Mouse (Mus musculus): Measurements from ENCODE around the gene Swi5. TPM values are rescaled to one million over a fixed set of nuclear protein-coding genes. Genes with fewer than 3 reads are reported as not detected.
A peak's percentile ranks its signal among the peaks of the same experiment; 100 is the strongest.
"Not testable (repeated sequence)": the region's sequence is repeated elsewhere in the genome, so short reads cannot be mapped to it uniquely, and the experiment has no call there.

Swi5 gene
- polyA plus RNA-seq, 1 experiment from 2014 or later, result 377 TPM

DNA sequence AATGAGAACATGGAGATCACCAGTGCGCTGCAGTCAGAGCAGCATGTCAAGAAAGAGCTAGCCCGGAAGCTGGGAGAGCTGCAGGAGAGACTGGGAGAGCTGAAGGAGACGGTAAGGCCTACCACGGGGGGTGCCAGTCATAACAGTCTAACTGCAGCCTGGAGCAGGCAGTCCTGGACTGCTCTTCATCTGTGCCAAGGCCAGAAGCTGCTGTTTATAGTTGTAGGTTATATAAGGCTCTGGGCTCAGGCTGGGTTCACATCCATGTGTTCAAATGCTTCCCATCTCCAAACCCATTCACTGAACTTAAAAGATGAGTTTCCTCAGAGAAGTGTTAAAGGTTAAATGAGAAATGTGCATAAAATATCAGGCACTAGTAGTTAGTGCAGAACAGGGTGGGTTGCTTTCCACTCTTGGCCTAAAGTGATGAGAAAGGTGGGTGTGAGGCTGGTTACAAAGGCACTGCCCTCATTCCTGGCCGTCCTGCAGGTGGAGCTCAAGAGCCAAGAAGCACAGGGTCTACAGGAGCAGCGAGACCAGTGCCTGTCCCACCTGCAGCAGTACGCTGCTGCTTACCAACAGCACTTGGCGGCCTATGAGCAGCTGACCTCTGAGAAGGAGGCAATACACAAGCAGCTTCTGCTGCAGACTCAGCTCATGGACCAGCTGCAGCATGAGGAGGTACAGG is 16.4 kb upstream of the Swi5 start:
- Histone ChIP-seq H3K27me3 (replicated peaks; ENCODE audit: control insufficient read depth, insufficient read depth, low read length) (no peaks in the 10 kb centered on the region), H3K36me3 (ENCODE audit: control insufficient read depth, insufficient read depth, low read length) (peaks cover 24% of the 10 kb centered on the region), H3K9me3 (ENCODE audit: control insufficient read depth, low read length) (no peaks in the 10 kb centered on the region), H3K4me3 (ENCODE audit: low read length) (no peak overlapping the region), H3K4me2 (ENCODE audit: low read depth, low read length) (no peak overlapping the region), H3K27ac (ENCODE audit: low read length) (no peak overlapping the region), H3K9ac (ENCODE audit: low read depth, low read length) (no peak overlapping the region), H3K4me1 (ENCODE audit: control insufficient read depth, insufficient read depth, low read length) (no peaks in the 10 kb centered on the region)
- ATAC-seq, result peak; percentile 48; the same call in 1 of the 2 replicates
- 53% methylated on average over 8 of the region's 8 CpGs for WGBS

DNA sequence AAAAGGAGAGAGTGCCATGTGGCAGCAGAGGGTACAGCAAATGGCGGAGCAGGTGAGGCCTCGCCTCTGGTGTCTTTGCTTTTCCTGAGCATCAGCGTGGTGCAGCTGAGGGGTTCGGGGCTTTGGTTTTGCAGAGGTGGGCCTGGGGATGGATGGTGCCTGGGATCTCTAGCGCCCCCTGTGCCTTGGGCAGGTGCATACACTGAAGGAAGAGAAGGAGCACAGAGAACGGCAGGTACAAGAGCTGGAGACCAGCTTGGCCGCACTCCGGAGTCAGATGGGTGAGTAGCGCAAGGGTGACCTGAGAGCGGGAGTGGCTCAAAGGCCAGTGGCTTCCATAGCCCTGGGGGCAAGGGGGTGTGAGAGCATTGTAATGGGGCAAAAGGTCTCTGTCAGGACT is 15.1 kb upstream of the Swi5 start:
- H3K27ac ChIP-seq (ENCODE audit: low read length), result no peak overlapping the region
- H3K4me2 ChIP-seq (ENCODE audit: low read depth, low read length), result no peak overlapping the region
- H3K4me1 ChIP-seq (ENCODE audit: control insufficient read depth, insufficient read depth, low read length), result no peaks in the 10 kb centered on the region
- peaks cover 33% of the 10 kb centered on the region for H3K36me3 ChIP-seq (ENCODE audit: control insufficient read depth, insufficient read depth, low read length)
- ATAC-seq, result no peak
- 90% methylated on average over 10 of the region's 10 CpGs for WGBS
- H3K27me3 ChIP-seq (replicated peaks; ENCODE audit: control insufficient read depth, insufficient read depth, low read length), result no peaks in the 10 kb centered on the region
- H3K9ac ChIP-seq (ENCODE audit: low read depth, low read length), result no peak overlapping the region
- H3K4me3 ChIP-seq (ENCODE audit: low read length), result no peak overlapping the region
- no peaks in the 10 kb centered on the region for H3K9me3 ChIP-seq (ENCODE audit: control insufficient read depth, low read length)

DNA sequence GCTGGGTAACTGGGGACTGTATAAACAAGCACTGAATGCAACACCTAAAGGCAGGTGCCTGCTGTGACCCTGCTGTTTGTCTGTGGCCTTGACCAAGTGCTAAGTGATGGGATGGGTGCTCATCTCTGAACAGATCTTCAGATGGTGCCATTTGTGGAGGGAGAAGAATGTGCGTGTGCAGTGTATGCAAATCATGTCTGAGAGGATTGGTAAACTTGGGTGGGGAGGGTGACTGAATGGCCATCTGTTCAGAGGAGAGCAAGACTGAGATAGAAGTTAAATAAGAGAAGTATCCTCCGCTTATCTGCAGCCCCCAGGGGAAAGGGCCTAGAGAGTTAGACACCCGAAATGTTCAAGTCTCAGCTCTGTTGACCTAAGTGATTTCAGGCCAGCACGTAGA is 11.6 kb upstream of the Swi5 start:
- no peak overlapping the region for H3K27ac ChIP-seq (ENCODE audit: low read length)
- 92% methylated on average over 4 of the region's 4 CpGs for WGBS
- no peak for ATAC-seq
- no peaks in the 10 kb centered on the region for H3K27me3 ChIP-seq (replicated peaks; ENCODE audit: control insufficient read depth, insufficient read depth, low read length)
- H3K4me1 ChIP-seq (ENCODE audit: control insufficient read depth, insufficient read depth, low read length), result no peaks in the 10 kb centered on the region
- H3K4me3 ChIP-seq (ENCODE audit: low read length), result no peak overlapping the region
- no peak overlapping the region for H3K4me2 ChIP-seq (ENCODE audit: low read depth, low read length)
- H3K9me3 ChIP-seq (ENCODE audit: control insufficient read depth, low read length), result no peaks in the 10 kb centered on the region
- H3K9ac ChIP-seq (ENCODE audit: low read depth, low read length), result no peak overlapping the region
- H3K36me3 ChIP-seq (ENCODE audit: control insufficient read depth, insufficient read depth, low read length), result peaks cover 37% of the 10 kb centered on the region

DNA sequence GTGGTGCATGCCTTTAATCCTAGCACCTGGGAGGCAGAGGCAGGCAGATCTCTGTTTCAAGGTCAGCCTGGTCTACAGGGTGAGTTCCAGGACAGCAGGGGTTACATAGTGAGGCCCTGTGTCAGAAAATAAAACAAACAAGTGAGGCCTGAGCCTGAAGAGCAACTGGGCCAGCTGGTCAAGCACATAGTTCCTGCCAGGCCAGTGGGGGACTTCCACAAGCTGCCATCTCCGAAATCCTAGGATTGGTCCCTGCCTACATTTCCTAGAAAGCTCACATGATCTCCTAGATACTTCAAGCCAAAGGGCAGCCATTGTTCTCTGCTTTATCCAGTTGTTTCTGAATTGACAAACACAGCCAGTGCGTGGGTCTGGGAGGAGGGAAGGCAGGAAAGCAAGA is 8.0 kb upstream of the Swi5 start:
- not testable (repeated sequence) for H3K27ac ChIP-seq (ENCODE audit: low read length); H3K4me3 ChIP-seq (ENCODE audit: low read length); H3K4me1 ChIP-seq (ENCODE audit: control insufficient read depth, insufficient read depth, low read length); H3K4me2 ChIP-seq (ENCODE audit: low read depth, low read length); H3K9ac ChIP-seq (ENCODE audit: low read depth, low read length); ATAC-seq; H3K27me3 ChIP-seq (replicated peaks; ENCODE audit: control insufficient read depth, insufficient read depth, low read length); H3K9me3 ChIP-seq (ENCODE audit: control insufficient read depth, low read length)
- WGBS, result 83% methylated on average over 2 of the region's 2 CpGs
- H3K36me3 ChIP-seq (ENCODE audit: control insufficient read depth, insufficient read depth, low read length), result peaks cover 31% of the 10 kb centered on the region

DNA sequence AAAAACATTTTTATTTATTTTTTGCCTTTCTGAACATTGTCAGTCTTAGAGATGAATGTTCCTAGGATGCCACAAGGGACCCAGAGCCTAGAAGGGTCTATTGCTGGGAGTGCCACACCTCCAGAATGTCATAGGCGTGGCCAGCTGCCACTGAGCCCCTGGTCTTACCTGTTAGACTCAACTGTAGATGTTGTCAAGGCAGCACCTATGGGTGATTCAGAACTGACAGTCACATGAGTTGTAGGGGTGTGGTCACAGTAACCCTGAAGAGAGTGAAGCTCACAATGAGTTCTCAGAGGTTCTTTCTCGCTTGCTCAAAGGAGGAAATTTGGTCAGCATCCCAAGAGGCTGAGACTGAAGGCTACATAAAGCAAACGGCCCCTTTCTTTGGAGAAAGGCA is 7.4 kb upstream of the Swi5 start:
- Histone ChIP-seq H3K4me2 (ENCODE audit: low read depth, low read length) (no peak overlapping the region), H3K4me3 (ENCODE audit: low read length) (no peak overlapping the region), H3K27me3 (replicated peaks; ENCODE audit: control insufficient read depth, insufficient read depth, low read length) (no peaks in the 10 kb centered on the region), H3K27ac (ENCODE audit: low read length) (no peak overlapping the region), H3K4me1 (ENCODE audit: control insufficient read depth, insufficient read depth, low read length) (no peaks in the 10 kb centered on the region; the same call in 1 of the 2 replicates), H3K36me3 (ENCODE audit: control insufficient read depth, insufficient read depth, low read length) (peaks cover 31% of the 10 kb centered on the region), H3K9ac (ENCODE audit: low read depth, low read length) (no peak overlapping the region), H3K9me3 (ENCODE audit: control insufficient read depth, low read length) (no peaks in the 10 kb centered on the region)
- 79% methylated on average over 3 of the region's 3 CpGs for WGBS
- ATAC-seq, result peak; percentile 64; the same call in 1 of the 2 replicates

DNA sequence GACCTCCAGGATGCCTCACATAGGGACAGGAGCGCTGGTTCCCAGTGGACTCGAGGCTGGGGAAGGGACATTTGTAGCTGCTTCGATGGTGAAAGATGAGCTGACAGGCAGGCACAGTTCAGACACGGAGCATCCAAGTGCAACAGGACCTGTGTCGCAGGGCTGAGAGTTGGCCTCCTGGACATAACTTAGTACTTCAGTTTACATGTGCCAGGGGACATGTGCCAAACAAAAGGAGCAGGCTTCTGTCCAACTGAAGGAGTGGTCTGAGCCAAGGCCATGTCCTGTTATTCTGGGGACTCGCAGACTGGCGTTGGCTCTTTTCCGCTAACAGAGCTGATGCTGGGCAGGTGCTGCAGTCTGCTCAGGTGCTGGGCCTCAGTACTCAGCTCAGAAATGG is 6.5 kb upstream of the Swi5 start:
- no peak overlapping the region for H3K9ac ChIP-seq (ENCODE audit: low read depth, low read length)
- ATAC-seq, result no peak
- H3K9me3 ChIP-seq (ENCODE audit: control insufficient read depth, low read length), result no peaks in the 10 kb centered on the region
- WGBS, result 83% methylated on average over 8 of the region's 8 CpGs
- no peak overlapping the region for H3K4me3 ChIP-seq (ENCODE audit: low read length)
- H3K36me3 ChIP-seq (ENCODE audit: control insufficient read depth, insufficient read depth, low read length), result peaks cover 25% of the 10 kb centered on the region
- no peak overlapping the region for H3K4me2 ChIP-seq (ENCODE audit: low read depth, low read length)
- no peak overlapping the region for H3K27ac ChIP-seq (ENCODE audit: low read length)
- H3K27me3 ChIP-seq (replicated peaks; ENCODE audit: control insufficient read depth, insufficient read depth, low read length), result no peaks in the 10 kb centered on the region
- H3K4me1 ChIP-seq (ENCODE audit: control insufficient read depth, insufficient read depth, low read length), result peaks cover 5% of the 10 kb centered on the region

DNA sequence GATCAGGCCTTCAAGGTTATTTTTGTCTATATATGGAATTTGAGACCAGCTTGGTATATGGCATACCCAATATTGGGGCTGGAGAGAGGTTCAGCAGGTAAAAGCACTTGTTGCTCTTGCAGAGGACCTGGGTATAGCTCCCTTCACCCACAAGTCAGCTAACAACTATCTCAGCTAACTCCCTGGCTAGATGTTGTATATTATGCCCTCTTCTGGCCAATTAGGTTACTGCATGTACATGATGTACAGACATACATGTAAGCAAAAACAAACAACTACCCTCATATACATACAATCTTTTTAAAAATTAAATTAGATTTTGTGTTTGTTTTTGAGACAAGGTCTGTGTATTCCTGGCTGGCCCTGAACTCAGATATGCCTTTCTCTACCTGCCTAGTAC is 1.7 kb upstream of the Swi5 start:
- H3K36me3 ChIP-seq (ENCODE audit: control insufficient read depth, insufficient read depth, low read length), result peaks cover 6% of the 10 kb centered on the region
- H3K27ac ChIP-seq (ENCODE audit: low read length), result no peak overlapping the region
- H3K9ac ChIP-seq (ENCODE audit: low read depth, low read length), result peak overlapping the region; percentile 90; the same call in 1 of the 2 replicates
- no peaks in the 10 kb centered on the region for H3K27me3 ChIP-seq (replicated peaks; ENCODE audit: control insufficient read depth, insufficient read depth, low read length)
- H3K4me3 ChIP-seq (ENCODE audit: low read length), result peak overlapping the region; percentile 78; the same call in 1 of the 2 replicates
- peak overlapping the region; percentile 90 for H3K4me2 ChIP-seq (ENCODE audit: low read depth, low read length)
- no peak for ATAC-seq
- no peaks in the 10 kb centered on the region for H3K9me3 ChIP-seq (ENCODE audit: control insufficient read depth, low read length)
- peaks cover 18% of the 10 kb centered on the region for H3K4me1 ChIP-seq (ENCODE audit: control insufficient read depth, insufficient read depth, low read length)

DNA sequence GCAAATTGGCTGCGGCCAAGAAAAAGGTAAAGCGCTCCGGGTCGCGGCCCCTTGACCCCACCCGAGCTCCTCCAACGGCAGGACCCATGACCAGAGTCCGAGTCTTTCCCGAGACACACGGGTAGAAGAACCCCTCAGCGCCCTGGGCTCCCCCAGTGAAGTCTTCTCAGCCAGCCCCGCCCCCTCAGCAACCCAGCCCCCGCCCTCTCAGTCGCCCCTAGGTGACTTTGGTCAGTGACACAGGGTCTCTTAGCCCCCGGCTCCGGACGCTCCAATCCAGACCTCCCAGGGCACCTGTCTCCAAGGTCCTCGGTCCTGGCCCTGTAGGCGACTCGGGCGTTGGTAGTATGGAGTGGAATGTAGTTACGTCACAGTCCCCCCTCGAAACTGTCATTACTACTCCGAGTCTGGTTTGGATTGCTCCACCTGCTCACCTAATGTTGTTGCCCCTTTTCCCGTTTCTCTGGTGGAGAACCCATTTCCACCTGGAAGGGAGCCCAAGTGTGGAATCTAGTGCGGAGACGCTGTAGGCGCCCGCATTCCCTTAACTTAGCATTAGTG is 576 bp upstream of the Swi5 start:
- Histone ChIP-seq H3K4me2 (ENCODE audit: low read depth, low read length) (peak overlapping the region; percentile 90), H3K27ac (ENCODE audit: low read length) (peak overlapping the region; percentile 69), H3K9ac (ENCODE audit: low read depth, low read length) (peak overlapping the region; percentile 90), H3K4me1 (ENCODE audit: control insufficient read depth, insufficient read depth, low read length) (peaks cover 18% of the 10 kb centered on the region), H3K27me3 (replicated peaks; ENCODE audit: control insufficient read depth, insufficient read depth, low read length) (no peaks in the 10 kb centered on the region), H3K36me3 (ENCODE audit: control insufficient read depth, insufficient read depth, low read length) (peaks cover 2% of the 10 kb centered on the region), H3K4me3 (ENCODE audit: low read length) (peak overlapping the region; percentile 78), H3K9me3 (ENCODE audit: control insufficient read depth, low read length) (no peaks in the 10 kb centered on the region)
- WGBS, result under 1% methylated on average over 29 of the region's 29 CpGs
- peak; percentile 66 for ATAC-seq

DNA sequence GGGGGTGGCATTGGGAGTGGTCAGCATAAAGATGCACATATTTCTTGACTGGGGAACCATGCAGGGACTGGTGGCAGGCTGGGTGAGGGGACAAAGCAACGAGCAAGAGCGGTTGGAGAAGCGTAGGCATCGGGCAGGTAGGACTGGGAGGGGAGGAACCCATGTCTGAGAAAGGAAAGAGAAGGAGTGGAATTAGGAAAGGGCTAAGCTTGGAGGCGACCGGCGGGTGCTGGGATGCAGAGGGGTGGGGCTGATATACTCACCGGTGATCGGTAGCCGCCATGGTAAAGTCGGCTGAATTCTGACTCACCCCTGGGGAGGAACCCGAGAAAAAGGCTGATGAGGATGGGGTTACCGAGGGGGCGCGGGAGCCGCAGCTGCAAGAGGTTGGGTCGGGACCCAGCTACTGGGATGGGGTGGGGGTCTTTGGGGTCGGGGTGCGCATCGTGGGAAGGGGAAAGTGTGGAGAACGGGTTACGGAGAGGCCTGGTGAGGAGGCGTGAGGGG is 488 bp downstream of the Swi5 start, which contains the start of gene Golga2:
Gene Golga2 (plus strand): TSS at position 51 of the 507 bp plus-strand sequence.
- WGBS, result under 1% methylated on average over 23 of the region's 23 CpGs
- ATAC-seq, result peak; percentile 10; the same call in 1 of the 2 replicates

More for the DNA sequence above, 488 bp downstream of the Swi5 start, which contains the start of gene Golga2:
- Histone ChIP-seq H3K4me3 (ENCODE audit: low read length) (peak within 1 kb of the TSS; percentile 85), H3K36me3 (ENCODE audit: control insufficient read depth, insufficient read depth, low read length) (peaks cover 4% of the 10 kb centered on the region), H3K27ac (ENCODE audit: low read length) (peak within 1 kb of the TSS; percentile 69), H3K4me1 (ENCODE audit: control insufficient read depth, insufficient read depth, low read length) (peaks cover 18% of the 10 kb centered on the region), H3K9ac (ENCODE audit: low read depth, low read length) (peak within 1 kb of the TSS; percentile 94), H3K9me3 (ENCODE audit: control insufficient read depth, low read length) (no peaks in the 10 kb centered on the region), H3K27me3 (replicated peaks; ENCODE audit: control insufficient read depth, insufficient read depth, low read length) (no peaks in the 10 kb centered on the region), H3K4me2 (ENCODE audit: low read depth, low read length) (peak within 1 kb of the TSS; percentile 90)

Data from intestine, embryonic 16.5 days (tissue).